Mouse (Mus musculus) liver, adult 10 weeks (tissue): ENCODE measurements around the gene Kctd3. TPM values are rescaled to one million over a fixed set of nuclear protein-coding genes. Genes with fewer than 3 reads are reported as not detected.

Source experiments
- polyA plus RNA-seq: library from polyadenylated mRNA; stranded (reverse); fragments of 350-450 nt; fragmentation: Illumina TruSeq; extraction: RNeasy Lipid Tissue Mini Kit (QIAGEN cat#74804); gene quantifications from one replicate; pipeline ENCODE4 v1.2.3, GENCODE M21; 2014; ENCODE audit warnings: low read depth, low replicate concordance

The Kctd3 gene
- 5.2 TPM for polyA plus RNA-seq

GRCm38 (mm10) chr1:189007239-189007979, at the start of gene Kctd3:
Kctd3 (minus strand) TSS chr1:189007841.

